Mouse (Mus musculus) macrophage (primary cell): Measurements from ENCODE around the gene Glod4. TPM values are rescaled to one million over a fixed set of nuclear protein-coding genes. Genes with fewer than 3 reads are reported as not detected.

ENCODE experiments used
- H3K27ac ChIP-seq: fragments of 350-480 bp; formaldehyde crosslinking; 2 replicates; pipeline ENCODE4 v1.9.0; 2021
- H3K36me3 ChIP-seq: fragments of 350-480 bp; formaldehyde crosslinking; 2 replicates; pipeline ENCODE4 v1.9.0; 2021; ENCODE audit errors: inconsistent target
- H3K4me3 ChIP-seq: fragments of 350-480 bp; formaldehyde crosslinking; 2 replicates; pipeline ENCODE4 v1.9.0; 2021; ENCODE audit errors: inconsistent target
- H3K79me2 ChIP-seq: fragments of 350-480 bp; formaldehyde crosslinking; 2 replicates; pipeline ENCODE4 v1.9.0; 2021; ENCODE audit errors: inconsistent target
- WGBS: methylation state at CpG from one replicate; pipeline ENCODE4 v1.1.7; 2026; ENCODE audit warnings: inconsistent platforms; ENCODE audit not compliant: missing documents; 5-methylcytosine and 5-hydroxymethylcytosine counted together
- polyA plus RNA-seq: library from polyadenylated mRNA; stranded (reverse); fragments of 250-400 nt; gene quantifications from 3 replicates; pipeline ENCODE4 v1.2.4, GENCODE M21; 2018; ENCODE audit warnings: inconsistent platforms

Glod4 gene
- polyA plus RNA-seq, 1 experiment from 2014 or later, result 72.9 TPM

GRCm38 (mm10) chr11:76123517-76123916 lies 120.0 kb downstream of the Glod4 start:
- WGBS, result 95% methylated on average over 1 of the region's 1 CpGs
- Histone ChIP-seq H3K79me2 (no peaks in the 10 kb centered on the region), H3K27ac (no peak overlapping the region), H3K4me3 (no peak overlapping the region), H3K36me3 (peaks cover 51% of the 10 kb centered on the region)

- H3K36me3 ChIP-seq, result peaks cover 58% of the 10 kb centered on the region
- no peak overlapping the region for H3K4me3 ChIP-seq
- H3K27ac ChIP-seq, result no peak overlapping the region
- 97% methylated on average over 2 of the region's 2 CpGs for WGBS
- no peaks in the 10 kb centered on the region for H3K79me2 ChIP-seq
Measured at GRCm38 (mm10) chr11:76122571-76122970, 121.0 kb downstream of the Glod4 start.

GRCm38 (mm10) chr11:76121086-76121485 lies 122.4 kb downstream of the Glod4 start:
- no peak overlapping the region for H3K4me3 ChIP-seq
- no peak overlapping the region for H3K27ac ChIP-seq
- WGBS, result 96% methylated on average over 4 of the region's 4 CpGs
- H3K36me3 ChIP-seq, result peaks cover 72% of the 10 kb centered on the region
- H3K79me2 ChIP-seq, result no peaks in the 10 kb centered on the region

GRCm38 (mm10) chr11:76120407-76120901 lies 123.1 kb downstream of the Glod4 start:
- 94% methylated on average over 10 of the region's 10 CpGs for WGBS
- peaks cover 68% of the 10 kb centered on the region for H3K36me3 ChIP-seq

GRCm38 (mm10) chr11:76110416-76110815 lies 133.1 kb downstream of the Glod4 start:
- H3K79me2 ChIP-seq, result no peaks in the 10 kb centered on the region
- H3K4me3 ChIP-seq, result no peak overlapping the region
- peaks cover 36% of the 10 kb centered on the region for H3K36me3 ChIP-seq
- WGBS, result 59% methylated on average over 3 of the region's 3 CpGs
- H3K27ac ChIP-seq, result no peak overlapping the region

More at GRCm38 (mm10) chr11:76120407-76120901, 123.1 kb downstream of the Glod4 start:
- Histone ChIP-seq H3K79me2 (no peaks in the 10 kb centered on the region), H3K27ac (no peak overlapping the region), H3K4me3 (no peak overlapping the region)

GRCm38 (mm10) chr11:76106551-76107496 lies 136.7 kb downstream of the Glod4 start:
- Histone ChIP-seq H3K79me2 (no peaks in the 10 kb centered on the region), H3K27ac (no peak overlapping the region), H3K4me3 (no peak overlapping the region), H3K36me3 (peaks cover 17% of the 10 kb centered on the region; the same call in 1 of the 2 replicates)
- 90% methylated on average over 11 of the region's 11 CpGs for WGBS

GRCm38 (mm10) chr11:76101154-76101553 lies 142.4 kb downstream of the Glod4 start:
- peaks cover 19% of the 10 kb centered on the region; the same call in 1 of the 2 replicates for H3K36me3 ChIP-seq
- no peaks in the 10 kb centered on the region for H3K79me2 ChIP-seq
- 0 out of 2 replicates have a peak overlapping the region, but pooled peaks have one; percentile 1 for H3K27ac ChIP-seq
- H3K4me3 ChIP-seq, result no peak overlapping the region

- Histone ChIP-seq H3K36me3 (peaks cover 19% of the 10 kb centered on the region; the same call in 1 of the 2 replicates), H3K27ac (no peak overlapping the region)
Measured at GRCm38 (mm10) chr11:76099193-76099975, 144.1 kb downstream of the Glod4 start.

GRCm38 (mm10) chr11:76093610-76094009 lies 149.9 kb downstream of the Glod4 start:
- Histone ChIP-seq H3K27ac (no peak overlapping the region), H3K79me2 (no peaks in the 10 kb centered on the region), H3K4me3 (no peak overlapping the region), H3K36me3 (peaks cover 8% of the 10 kb centered on the region; the same call in 1 of the 2 replicates)
- 95% methylated on average over 8 of the region's 8 CpGs for WGBS

More at GRCm38 (mm10) chr11:76099193-76099975, 144.1 kb downstream of the Glod4 start:
- no peak overlapping the region for H3K4me3 ChIP-seq
- no peaks in the 10 kb centered on the region for H3K79me2 ChIP-seq
- WGBS, result 95% methylated on average over 4 of the region's 4 CpGs

GRCm38 (mm10) chr11:76089776-76090175 lies 153.7 kb downstream of the Glod4 start:
- no peaks in the 10 kb centered on the region for H3K79me2 ChIP-seq
- 94% methylated on average over 6 of the region's 6 CpGs for WGBS
- H3K36me3 ChIP-seq, result peaks cover 8% of the 10 kb centered on the region; the same call in 1 of the 2 replicates
- H3K4me3 ChIP-seq, result no peak overlapping the region
- no peak overlapping the region for H3K27ac ChIP-seq

GRCm38 (mm10) chr11:76088506-76088905 lies 155.0 kb downstream of the Glod4 start:
- 14% methylated on average over 4 of the region's 4 CpGs for WGBS
- no peaks in the 10 kb centered on the region for H3K79me2 ChIP-seq
- no peak overlapping the region for H3K4me3 ChIP-seq
- peaks cover 8% of the 10 kb centered on the region; the same call in 1 of the 2 replicates for H3K36me3 ChIP-seq
- peak overlapping the region; percentile 61 for H3K27ac ChIP-seq

DNA sequence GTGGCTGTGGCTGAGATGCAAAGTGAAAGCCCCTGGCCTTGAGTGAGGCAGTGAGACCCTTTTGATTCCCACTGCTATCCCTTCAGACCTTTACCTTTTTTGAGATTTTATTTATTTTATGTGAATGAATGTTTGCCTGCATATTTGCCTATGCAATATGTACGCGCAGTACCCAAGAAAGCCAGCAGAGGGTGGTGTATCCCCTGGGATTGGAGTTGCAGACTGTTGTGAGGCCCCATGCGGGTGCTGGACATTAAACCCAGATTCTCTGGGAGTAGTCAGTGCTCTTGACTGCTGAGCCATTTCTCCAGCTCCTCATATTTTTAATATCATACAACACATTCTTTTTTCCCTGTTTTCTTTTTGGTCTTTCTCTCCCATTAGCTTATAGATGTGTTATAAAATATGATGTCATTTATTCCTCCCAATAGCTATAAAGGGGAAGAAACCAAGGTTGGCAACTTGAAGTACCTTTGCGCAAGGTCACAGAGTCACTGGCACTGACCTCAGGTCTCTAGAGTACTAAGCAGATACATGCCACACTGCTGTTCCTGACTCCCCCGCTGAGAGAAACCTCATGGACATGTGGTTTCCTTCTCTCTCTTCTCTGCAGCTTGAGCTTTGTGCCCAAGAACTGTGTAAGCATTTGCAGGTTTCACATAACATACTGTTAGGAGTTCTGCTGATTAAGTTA lies 157.5 kb downstream of the Glod4 start:
- Histone ChIP-seq H3K36me3 (peaks cover 14% of the 10 kb centered on the region; the same call in 1 of the 2 replicates), H3K4me3 (no peak overlapping the region), H3K27ac (peak overlapping the region; percentile 52), H3K79me2 (no peaks in the 10 kb centered on the region)
- 83% methylated on average over 5 of the region's 5 CpGs for WGBS

GRCm38 (mm10) chr11:76084943-76085342 lies 158.6 kb downstream of the Glod4 start:
- Histone ChIP-seq H3K4me3 (no peak overlapping the region), H3K79me2 (no peaks in the 10 kb centered on the region), H3K36me3 (peaks cover 25% of the 10 kb centered on the region), H3K27ac (no peak overlapping the region)
- 75% methylated on average over 1 of the region's 1 CpGs for WGBS

DNA sequence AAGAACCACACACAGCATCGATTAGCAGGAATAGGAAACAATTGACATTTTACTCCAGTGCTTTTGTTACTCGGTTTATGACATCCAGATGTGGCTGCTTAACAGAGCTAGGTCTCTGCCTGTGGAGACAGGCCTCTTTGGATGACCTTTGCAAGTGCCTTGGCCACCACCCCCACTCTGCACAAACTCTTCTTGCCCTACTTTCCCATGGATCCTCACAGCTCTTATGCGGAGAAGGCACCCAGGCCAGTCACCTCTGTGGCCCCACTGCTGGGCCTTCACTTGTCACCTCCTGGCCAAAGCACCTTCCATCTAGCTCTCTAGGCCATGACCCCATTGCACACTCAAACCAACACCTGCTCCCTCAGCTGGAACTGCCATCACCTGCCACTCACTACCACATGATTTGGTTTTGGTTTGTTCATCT lies 159.6 kb downstream of the Glod4 start:
- H3K79me2 ChIP-seq, result no peaks in the 10 kb centered on the region
- H3K27ac ChIP-seq, result no peak overlapping the region
- H3K4me3 ChIP-seq, result no peak overlapping the region
- WGBS, result 89% methylated on average over 3 of the region's 3 CpGs
- H3K36me3 ChIP-seq, result peaks cover 35% of the 10 kb centered on the region
